Mouse (Mus musculus): Measurements from ENCODE around the gene Clcf1. TPM values are rescaled to one million over a fixed set of nuclear protein-coding genes. Genes with fewer than 3 reads are reported as not detected.

The Clcf1 gene
- polyA plus RNA-seq, 1 experiment = 0.40 TPM

- peaks cover 19% of the 10 kb centered on the region for H3K4me1 ChIP-seq (ENCODE audit: control insufficient read depth, insufficient read depth, low read length)
- H3K4me3 ChIP-seq (ENCODE audit: insufficient read depth, low read length) = no peak overlapping the region
- H3K27ac ChIP-seq (ENCODE audit: insufficient read depth, low read depth, low read length) = no peak overlapping the region
- TF ChIP-seq CTCF (IDR thresholded peaks at IDR 0.05; ENCODE audit: low read depth, low read length) (no peak), POLR2A (IDR thresholded peaks at IDR 0.05; ENCODE audit: borderline replicate concordance, low read depth, low read length) (no peak)
Measured at GRCm38 (mm10) chr19:4216041-4216685, 2.1 kb downstream of the Clcf1 start.

- no peak overlapping the region for H3K27ac ChIP-seq (ENCODE audit: insufficient read depth, low read depth, low read length)
- peaks cover 29% of the 10 kb centered on the region for H3K4me1 ChIP-seq (ENCODE audit: control insufficient read depth, insufficient read depth, low read length)
Measured at GRCm38 (mm10) chr19:4217140-4217539, 3.1 kb downstream of the Clcf1 start.

GRCm38 (mm10) chr19:4217855-4218254 is 3.8 kb downstream of the Clcf1 start:
- no peak overlapping the region for H3K27ac ChIP-seq (ENCODE audit: insufficient read depth, low read depth, low read length)
- peaks cover 34% of the 10 kb centered on the region for H3K4me1 ChIP-seq (ENCODE audit: control insufficient read depth, insufficient read depth, low read length)
- no peak overlapping the region for H3K4me3 ChIP-seq (ENCODE audit: insufficient read depth, low read length)
- TF ChIP-seq CTCF (IDR thresholded peaks at IDR 0.05; ENCODE audit: low read depth, low read length) (no peak), POLR2A (IDR thresholded peaks at IDR 0.05; ENCODE audit: borderline replicate concordance, low read depth, low read length) (no peak)

More at GRCm38 (mm10) chr19:4217140-4217539, 3.1 kb downstream of the Clcf1 start:
- no peak for TF ChIP-seq CTCF (IDR thresholded peaks at IDR 0.05; ENCODE audit: low read depth, low read length)
- TF ChIP-seq POLR2A (IDR thresholded peaks at IDR 0.05; ENCODE audit: borderline replicate concordance, low read depth, low read length) = no peak
- H3K4me3 ChIP-seq (ENCODE audit: insufficient read depth, low read length) = no peak overlapping the region

GRCm38 (mm10) chr19:4218293-4218692 is 4.3 kb downstream of the Clcf1 start:
- no peak overlapping the region for H3K27ac ChIP-seq (ENCODE audit: insufficient read depth, low read depth, low read length)
- H3K4me1 ChIP-seq (ENCODE audit: control insufficient read depth, insufficient read depth, low read length) = peaks cover 31% of the 10 kb centered on the region
- TF ChIP-seq CTCF (IDR thresholded peaks at IDR 0.05; ENCODE audit: low read depth, low read length) (no peak), POLR2A (IDR thresholded peaks at IDR 0.05; ENCODE audit: borderline replicate concordance, low read depth, low read length) (no peak)
- H3K4me3 ChIP-seq (ENCODE audit: insufficient read depth, low read length) = no peak overlapping the region

- TF ChIP-seq CTCF (IDR thresholded peaks at IDR 0.05; ENCODE audit: low read depth, low read length) (no peak), POLR2A (IDR thresholded peaks at IDR 0.05; ENCODE audit: borderline replicate concordance, low read depth, low read length) (no peak)
- Histone ChIP-seq H3K27ac (ENCODE audit: insufficient read depth, low read depth, low read length) (no peak overlapping the region), H3K4me3 (ENCODE audit: insufficient read depth, low read length) (no peak overlapping the region), H3K4me1 (ENCODE audit: control insufficient read depth, insufficient read depth, low read length) (peaks cover 27% of the 10 kb centered on the region)
Measured at GRCm38 (mm10) chr19:4218784-4219183, 4.7 kb downstream of the Clcf1 start.

- TF ChIP-seq CTCF (IDR thresholded peaks at IDR 0.05; ENCODE audit: low read depth, low read length) (no peak), POLR2A (IDR thresholded peaks at IDR 0.05; ENCODE audit: borderline replicate concordance, low read depth, low read length) (no peak)
- Histone ChIP-seq H3K27ac (ENCODE audit: insufficient read depth, low read depth, low read length) (no peak overlapping the region), H3K4me3 (ENCODE audit: insufficient read depth, low read length) (no peak overlapping the region), H3K4me1 (ENCODE audit: control insufficient read depth, insufficient read depth, low read length) (peaks cover 26% of the 10 kb centered on the region)
Measured at GRCm38 (mm10) chr19:4219943-4220342, 5.9 kb downstream of the Clcf1 start.

GRCm38 (mm10) chr19:4220416-4220815 is 6.4 kb downstream of the Clcf1 start:
- H3K27ac ChIP-seq (ENCODE audit: insufficient read depth, low read depth, low read length) = no peak overlapping the region
- TF ChIP-seq POLR2A (IDR thresholded peaks at IDR 0.05; ENCODE audit: borderline replicate concordance, low read depth, low read length) = no peak
- TF ChIP-seq CTCF (IDR thresholded peaks at IDR 0.05; ENCODE audit: low read depth, low read length) = no peak
- H3K4me1 ChIP-seq (ENCODE audit: control insufficient read depth, insufficient read depth, low read length) = peaks cover 26% of the 10 kb centered on the region
- no peak overlapping the region for H3K4me3 ChIP-seq (ENCODE audit: insufficient read depth, low read length)

- Histone ChIP-seq H3K27ac (ENCODE audit: insufficient read depth, low read depth, low read length) (no peak overlapping the region), H3K4me3 (ENCODE audit: insufficient read depth, low read length) (no peak overlapping the region), H3K4me1 (ENCODE audit: control insufficient read depth, insufficient read depth, low read length) (peaks cover 23% of the 10 kb centered on the region)
- TF ChIP-seq POLR2A (IDR thresholded peaks at IDR 0.05; ENCODE audit: borderline replicate concordance, low read depth, low read length) = no peak
- TF ChIP-seq CTCF (IDR thresholded peaks at IDR 0.05; ENCODE audit: low read depth, low read length) = no peak
Measured at GRCm38 (mm10) chr19:4220957-4221743, 7.1 kb downstream of the Clcf1 start.

- Histone ChIP-seq H3K4me3 (ENCODE audit: insufficient read depth, low read length) (no peak overlapping the region), H3K27ac (ENCODE audit: insufficient read depth, low read depth, low read length) (no peak overlapping the region), H3K4me1 (ENCODE audit: control insufficient read depth, insufficient read depth, low read length) (peaks cover 22% of the 10 kb centered on the region)
- no peak for TF ChIP-seq POLR2A (IDR thresholded peaks at IDR 0.05; ENCODE audit: borderline replicate concordance, low read depth, low read length)
- no peak for TF ChIP-seq CTCF (IDR thresholded peaks at IDR 0.05; ENCODE audit: low read depth, low read length)
Measured at GRCm38 (mm10) chr19:4222165-4222564, 8.1 kb downstream of the Clcf1 start.

- TF ChIP-seq CTCF (IDR thresholded peaks at IDR 0.05; ENCODE audit: low read depth, low read length) (no peak), POLR2A (IDR thresholded peaks at IDR 0.05; ENCODE audit: borderline replicate concordance, low read depth, low read length) (no peak)
Measured at GRCm38 (mm10) chr19:4226779-4227178, 12.7 kb downstream of the Clcf1 start.

More at GRCm38 (mm10) chr19:4226779-4227178, 12.7 kb downstream of the Clcf1 start:
- no peak overlapping the region for H3K4me3 ChIP-seq (ENCODE audit: insufficient read depth, low read length)
- no peak overlapping the region for H3K27ac ChIP-seq (ENCODE audit: insufficient read depth, low read depth, low read length)
- H3K4me1 ChIP-seq (ENCODE audit: control insufficient read depth, insufficient read depth, low read length) = peaks cover 25% of the 10 kb centered on the region
